Mouse (Mus musculus) adrenal gland, adult 18-20 months (tissue): ENCODE results near the gene 0610030E20Rik. TPM values are rescaled to one million over a fixed set of nuclear protein-coding genes. Genes with fewer than 3 reads are reported as not detected.

Experiments used
- DNase-seq, 2 experiments: peaks; one replicate each; pipeline ENCODE4 v3.0.0; 2021 to 2022; ENCODE audit warnings: low spot score in 2 of 2
- total RNA-seq, 2 experiments: library from RNA; stranded (reverse); gene quantifications; 1 replicate in 1 of 2; 2 replicates in 1 of 2; pipeline ENCODE4 v1.2.3; 2021

Gene 0610030E20Rik
- total RNA-seq, 2 experiments from 2014 or later: 24.2 to 33.2 TPM

DNA sequence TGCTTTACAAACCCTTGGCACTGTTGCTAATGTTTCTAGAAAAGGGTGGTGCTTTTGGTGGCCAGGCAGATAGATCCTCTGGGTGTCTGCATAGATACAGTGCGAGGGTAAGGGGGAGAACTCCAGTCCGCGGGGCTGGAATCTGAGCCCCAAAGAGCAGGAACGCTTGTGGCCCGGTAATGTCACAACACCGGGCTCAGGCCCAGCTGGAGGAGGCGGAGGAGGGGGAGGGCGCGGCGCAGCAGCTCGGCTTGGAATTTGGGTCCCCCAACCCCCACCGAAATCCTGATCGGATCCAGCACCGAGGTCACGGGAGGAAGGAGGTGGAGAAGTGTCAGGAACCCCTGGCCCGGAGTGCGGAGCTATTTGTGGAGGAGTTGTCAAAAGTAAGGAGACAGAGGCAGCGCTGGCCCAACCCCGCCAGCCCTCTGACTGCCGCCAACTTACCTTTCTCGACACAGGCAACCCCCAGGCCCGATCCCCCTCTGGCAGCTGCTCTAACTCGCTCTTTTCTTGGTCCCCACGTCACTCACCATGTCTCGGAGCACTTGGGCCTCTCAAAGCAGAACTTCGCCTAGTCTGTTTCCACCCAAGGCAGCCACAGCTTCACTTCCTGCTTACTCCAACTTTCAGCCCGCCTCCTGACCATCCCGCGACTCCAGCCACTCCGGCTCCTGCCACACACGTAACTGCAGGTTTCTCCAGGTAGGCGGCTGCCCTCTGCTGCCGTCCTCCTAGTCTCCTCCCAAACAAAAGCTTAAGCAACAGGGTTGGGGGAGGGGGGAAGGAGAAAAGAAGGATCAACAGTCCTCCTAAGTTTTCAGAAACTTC, 43.0 kb downstream of the 0610030E20Rik start, which contains the start of gene Vamp8:
Gene Vamp8 (minus strand): TSS at position 763 of the 831 bp plus-strand sequence.
- DNase-seq: peak; percentile 81 to 83

DNA sequence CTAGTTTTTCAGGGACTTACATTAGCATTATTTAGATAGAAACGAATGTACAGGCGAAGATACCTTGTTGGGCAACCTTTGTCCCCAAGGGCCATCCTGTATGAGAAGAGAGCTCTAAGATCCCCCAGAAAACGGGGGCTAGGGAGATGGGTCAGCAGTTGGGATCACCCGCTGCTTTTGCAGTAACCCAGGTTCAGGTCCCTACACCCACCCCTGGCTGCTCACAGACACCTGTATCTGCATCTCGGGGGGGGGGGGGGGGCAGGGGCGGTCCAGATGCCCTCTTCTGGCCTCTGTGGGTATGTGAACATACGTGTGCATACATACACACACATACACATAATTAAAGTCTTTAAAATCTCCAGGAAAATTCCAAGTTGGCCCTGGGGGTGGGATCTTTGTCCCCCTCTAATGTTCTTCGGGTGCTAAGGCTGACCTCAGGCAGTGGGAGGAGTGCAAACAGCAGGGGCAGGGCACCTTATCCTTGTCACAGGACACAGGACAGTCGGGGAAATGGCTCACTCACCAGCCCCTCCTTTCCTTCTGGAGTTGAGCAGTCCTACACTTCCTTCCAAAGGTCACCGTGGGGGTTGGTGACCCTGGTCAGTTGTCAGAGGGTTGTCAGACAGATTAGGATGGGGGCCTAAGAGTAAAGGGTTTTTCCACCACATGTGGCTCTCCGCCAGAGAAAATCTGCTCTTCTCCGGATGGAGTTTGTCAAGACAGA, 43.8 kb downstream of the 0610030E20Rik start:
- DNase-seq: peak; percentile 62 to 64

- no peak for DNase-seq
Measured at GRCm38 (mm10) chr6:72392341-72392740, 45.2 kb downstream of the 0610030E20Rik start.

- no peak for DNase-seq
Measured at GRCm38 (mm10) chr6:72396837-72397251, 49.7 kb downstream of the 0610030E20Rik start.

GRCm38 (mm10) chr6:72399967-72400366, 52.9 kb downstream of the 0610030E20Rik start:
- no peak for DNase-seq

- peak; percentile 75 to 82 for DNase-seq
Measured at GRCm38 (mm10) chr6:72401875-72402274, 54.8 kb downstream of the 0610030E20Rik start.

Other genes starting within 250 kb of the 0610030E20Rik start
- gene St3gal5, start 249.7 kb upstream of the 0610030E20Rik start, total RNA-seq: 100 to 1,000 TPM; 133 to 192 TPM
- gene Atoh8, start 111.7 kb upstream of the 0610030E20Rik start, total RNA-seq: 1 to 10 TPM; 2.9 to 3.7 TPM
- not detected for gene Sftpb, start 42.7 kb upstream of the 0610030E20Rik start, total RNA-seq
- 10 to 100 TPM; 30.9 to 31.7 TPM for gene Usp39, start 2.1 kb upstream of the 0610030E20Rik start, total RNA-seq
- gene Tmem150a, start 8.1 kb downstream of the 0610030E20Rik start, total RNA-seq: 10 to 100 TPM; 24.3 to 24.4 TPM
- gene Rnf181, start 19.6 kb downstream of the 0610030E20Rik start, total RNA-seq: 100 to 1,000 TPM; 187 to 460 TPM
- gene Vamp5, start 33.2 kb downstream of the 0610030E20Rik start, total RNA-seq: 10 to 100 TPM; 22.9 to 25.5 TPM
- gene Vamp8, start 43.4 kb downstream of the 0610030E20Rik start, total RNA-seq: 100 to 1,000 TPM; 111 to 140 TPM
- 10 to 100 TPM; 48.6 to 59.5 TPM for gene Ggcx, start 67.0 kb downstream of the 0610030E20Rik start, total RNA-seq
- 100 to 1,000 TPM; 291 to 320 TPM for gene Mat2a, start 92.2 kb downstream of the 0610030E20Rik start, total RNA-seq
- gene Sh2d6, start 174.4 kb downstream of the 0610030E20Rik start, total RNA-seq: under 1 TPM; 0.26 to 0.27 TPM
- gene Capg, start 197.1 kb downstream of the 0610030E20Rik start, total RNA-seq: 10 to 100 TPM; 43.1 to 57.0 TPM